Mouse (Mus musculus) liver, embryonic 14.5 days (tissue): Measurements from ENCODE around the gene Hist1h1e.

Source experiments
- CTCF ChIP-seq: IDR thresholded peaks from 2 replicates; pipeline ENCODE4 v1.5.1; 2016; ENCODE audit warnings: antibody characterized with exemption, low read depth, control low read depth
- EP300 ChIP-seq: IDR thresholded peaks from 2 replicates; pipeline ENCODE4 v1.6.1; 2016; ENCODE audit warnings: antibody characterized with exemption, low read depth

DNA sequence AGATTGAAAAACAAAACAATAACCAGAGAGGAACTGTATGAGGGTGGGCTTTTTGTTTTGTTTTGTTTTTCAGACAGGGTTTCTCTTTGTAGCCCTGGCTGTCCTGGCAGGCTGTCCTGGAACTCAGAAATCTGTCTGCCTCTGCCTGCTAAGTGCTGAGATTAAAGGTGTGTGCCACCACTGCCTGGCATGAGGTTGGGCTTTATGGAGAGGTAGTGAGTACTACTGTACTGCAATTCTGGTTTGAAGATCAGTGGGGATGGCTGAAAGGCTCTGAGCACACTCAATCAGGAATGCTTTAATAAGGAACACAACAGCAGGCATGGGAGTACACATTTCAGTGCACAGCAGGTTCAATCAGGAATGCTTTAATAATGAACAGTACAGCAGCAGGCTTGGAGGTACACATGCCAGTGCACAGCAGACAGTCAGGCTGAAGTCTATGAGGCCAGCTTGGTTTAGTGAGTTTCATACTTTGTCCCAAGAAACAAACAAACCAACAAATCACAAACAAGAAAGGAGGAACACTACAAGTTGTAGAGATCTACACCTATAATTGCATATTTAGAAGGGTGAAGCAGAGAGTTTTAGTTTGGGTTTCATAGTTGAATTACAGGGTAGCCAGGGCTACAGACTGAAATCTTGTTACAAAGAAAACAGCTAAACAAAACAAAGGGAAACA lies 38.8 kb downstream of the Hist1h1e start:
- TF ChIP-seq EP300 (no peak), CTCF (no peak)
